ENCODE assay signal across 10 mouse cellular contexts in genomic region chr6:114861591-114861990, GRCm38 (mm10).
DNase-seq lines count a peak whose midpoint lies in the region; ATAC-seq and TF ChIP-seq lines count a peak whose summit lies in the region.
"Had no signal": no experiment of that assay in that cellular context is flagged by ENCODE, and none has a peak within 500 bp of the region (broad histone marks: within the 10 kb centered on the region; RNA-seq: fewer than 3 reads in every experiment).

No protein-coding gene starts in this region.

- H3K36me3 ChIP-seq in forebrain, embryonic 13.5 days (ENCODE audit: poor library complexity, severe bottlenecking), result peaks cover 62% of the 10 kb centered on the region
- H3K36me3 ChIP-seq in forebrain, embryonic 11.5 days (ENCODE audit: control insufficient read depth, insufficient read depth, low read length), result peaks cover 16% of the 10 kb centered on the region
- peaks cover 37% of the 10 kb centered on the region for H3K36me3 ChIP-seq in kidney, embryonic 16.5 days (ENCODE audit: insufficient read depth, low read length)
- peaks cover 19% of the 10 kb centered on the region for H3K36me3 ChIP-seq in hindbrain, embryonic 16.5 days (ENCODE audit: control insufficient read depth, insufficient read depth, low read length)

- 69% methylated on average over 9 of the region's 9 CpGs for WGBS in forebrain, embryonic 13.5 days
- 81% methylated on average over 9 of the region's 9 CpGs for WGBS in forebrain, embryonic 11.5 days
- 67% methylated on average over 9 of the region's 9 CpGs for WGBS in kidney, embryonic 16.5 days
- 6% methylated on average over 9 of the region's 9 CpGs for WGBS in cerebellum, adult 2 months
- WGBS in hindbrain, embryonic 16.5 days, result 54% methylated on average over 9 of the region's 9 CpGs

- TF ChIP-seq POLR2A in cerebellum, adult 2 months (IDR thresholded peaks at IDR 0.05; ENCODE audit: borderline replicate concordance, insufficient read depth, low read length), result no peak

- no peak overlapping the region for H3K4me3 ChIP-seq in forebrain, embryonic 13.5 days
- H3K4me3 ChIP-seq in forebrain, embryonic 11.5 days (ENCODE audit: low read depth, low read length), result no peak overlapping the region
- H3K4me3 ChIP-seq in kidney, embryonic 16.5 days (ENCODE audit: low read length), result no peak overlapping the region
- no peak overlapping the region for H3K4me3 ChIP-seq in cerebellum, adult 2 months (replicated peaks; ENCODE audit: insufficient read depth, low read depth, low read length)
- H3K4me3 ChIP-seq in hindbrain, embryonic 16.5 days (ENCODE audit: low read length), result no peak overlapping the region
- H3K4me3 ChIP-seq: liver, embryonic 15.5 days had no signal

- H3K27ac ChIP-seq in forebrain, embryonic 13.5 days, result peak overlapping the region; percentile 25
- H3K27ac ChIP-seq in forebrain, embryonic 11.5 days (ENCODE audit: low read depth, low read length), result no peak overlapping the region
- peak overlapping the region; percentile 16; the same call in 1 of the 2 replicates for H3K27ac ChIP-seq in kidney, embryonic 16.5 days (ENCODE audit: low read length)
- 0 out of 2 replicates have a peak overlapping the region, but pooled peaks have one; percentile 13 for H3K27ac ChIP-seq in cerebellum, adult 2 months (ENCODE audit: insufficient read depth, low read length)
- peak overlapping the region; percentile 31; the same call in 1 of the 2 replicates for H3K27ac ChIP-seq in hindbrain, embryonic 16.5 days (ENCODE audit: low read depth, low read length)
- H3K27ac ChIP-seq: liver, embryonic 15.5 days had no signal

- H3K9ac ChIP-seq in forebrain, embryonic 13.5 days, result no peak overlapping the region
- no peak overlapping the region for H3K9ac ChIP-seq in forebrain, embryonic 11.5 days (ENCODE audit: low read length)
- H3K9ac ChIP-seq in kidney, embryonic 16.5 days (replicated peaks; ENCODE audit: low read length), result no peak overlapping the region
- no peak overlapping the region for H3K9ac ChIP-seq in hindbrain, embryonic 16.5 days (ENCODE audit: low read depth, low read length)
- H3K9ac ChIP-seq: liver, embryonic 15.5 days had no signal

- H3K4me1 ChIP-seq in forebrain, embryonic 13.5 days, result peaks cover 9% of the 10 kb centered on the region; the same call in 1 of the 2 replicates
- no peaks in the 10 kb centered on the region for H3K4me1 ChIP-seq in forebrain, embryonic 11.5 days (replicated peaks; ENCODE audit: control insufficient read depth, insufficient read depth, low read length)
- H3K4me1 ChIP-seq in kidney, embryonic 16.5 days (ENCODE audit: insufficient read depth, low read length), result peaks cover 43% of the 10 kb centered on the region
- peaks cover 18% of the 10 kb centered on the region for H3K4me1 ChIP-seq in cerebellum, adult 2 months (ENCODE audit: control insufficient read depth, insufficient read depth, low read length)
- H3K4me1 ChIP-seq in hindbrain, embryonic 16.5 days (ENCODE audit: control insufficient read depth, insufficient read depth, low read depth, low read length), result peaks cover 7% of the 10 kb centered on the region

- TF ChIP-seq CTCF in cerebellum, adult 2 months (IDR thresholded peaks at IDR 0.05; ENCODE audit: borderline replicate concordance, insufficient read depth, low read depth, low read length), result no peak

- DNase-seq in forebrain, embryonic 11.5 days (ENCODE audit: low spot score), result no peak
- DNase-seq in kidney, postnatal 4 days, result no peak
- peak; percentile 65 to 78 for DNase-seq in cerebellum, adult 2 months
- no peak for DNase-seq in layer of hippocampus, adult 9-10 months (ENCODE audit: low spot score)
- no peak for DNase-seq in adrenal gland, postnatal 14 days
- DNase-seq: kidney, postnatal 10 days had no signal

- H3K4me2 ChIP-seq in forebrain, embryonic 13.5 days, result no peak overlapping the region
- no peak overlapping the region for H3K4me2 ChIP-seq in forebrain, embryonic 11.5 days (ENCODE audit: low read depth, low read length, severe bottlenecking)
- H3K4me2 ChIP-seq in kidney, embryonic 16.5 days (replicated peaks; ENCODE audit: low read depth, low read length), result no peak overlapping the region
- no peak overlapping the region for H3K4me2 ChIP-seq in hindbrain, embryonic 16.5 days (ENCODE audit: low read length)
- H3K4me2 ChIP-seq: liver, embryonic 15.5 days had no signal

- H3K9me3 ChIP-seq in forebrain, embryonic 13.5 days (replicated peaks), result no peaks in the 10 kb centered on the region
- H3K9me3 ChIP-seq in forebrain, embryonic 11.5 days (ENCODE audit: control insufficient read depth, low read length), result no peaks in the 10 kb centered on the region
- no peaks in the 10 kb centered on the region for H3K9me3 ChIP-seq in kidney, embryonic 16.5 days (ENCODE audit: low read length)
- H3K9me3 ChIP-seq in hindbrain, embryonic 16.5 days (ENCODE audit: control insufficient read depth, low read length), result no peaks in the 10 kb centered on the region
- H3K9me3 ChIP-seq: liver, embryonic 15.5 days had no signal

- no peak for ATAC-seq in forebrain, embryonic 13.5 days
- no peak for ATAC-seq in forebrain, embryonic 11.5 days (replicated peaks; ENCODE audit: low FRiP score)
- ATAC-seq in kidney, embryonic 16.5 days (ENCODE audit: low FRiP score, low TSS enrichment), result no peak
- no peak for ATAC-seq in hindbrain, embryonic 16.5 days

- H3K27me3 ChIP-seq in forebrain, embryonic 13.5 days, result no peaks in the 10 kb centered on the region
- H3K27me3 ChIP-seq in forebrain, embryonic 11.5 days (ENCODE audit: control insufficient read depth, insufficient read depth, low read length), result no peaks in the 10 kb centered on the region
- H3K27me3 ChIP-seq in kidney, embryonic 16.5 days (ENCODE audit: insufficient read depth, low read length), result no peaks in the 10 kb centered on the region
- H3K27me3 ChIP-seq in cerebellum, adult 2 months (ENCODE audit: control insufficient read depth, insufficient read depth, low read length), result no peaks in the 10 kb centered on the region
- H3K27me3 ChIP-seq in hindbrain, embryonic 16.5 days (replicated peaks; ENCODE audit: control insufficient read depth, insufficient read depth, low read length), result no peaks in the 10 kb centered on the region
- H3K27me3 ChIP-seq: liver, embryonic 15.5 days had no signal

Comparison
In these comparisons a context has a peak if more than half of its experiments do, and no peak if none do; other contexts are left out.
1. DNase-seq: peak in cerebellum, adult 2 months (2 of 2); none in forebrain, embryonic 11.5 days (single experiment), kidney, postnatal 4 days (0 of 2), layer of hippocampus, adult 9-10 months (single experiment) and adrenal gland, postnatal 14 days (single experiment).